Mouse (Mus musculus): ENCODE measurements around the gene Tcstv1. TPM values are rescaled to one million over a fixed set of nuclear protein-coding genes. Genes with fewer than 3 reads are reported as not detected.

Tcstv1 gene
- total RNA-seq (2023): not detected

DNA sequence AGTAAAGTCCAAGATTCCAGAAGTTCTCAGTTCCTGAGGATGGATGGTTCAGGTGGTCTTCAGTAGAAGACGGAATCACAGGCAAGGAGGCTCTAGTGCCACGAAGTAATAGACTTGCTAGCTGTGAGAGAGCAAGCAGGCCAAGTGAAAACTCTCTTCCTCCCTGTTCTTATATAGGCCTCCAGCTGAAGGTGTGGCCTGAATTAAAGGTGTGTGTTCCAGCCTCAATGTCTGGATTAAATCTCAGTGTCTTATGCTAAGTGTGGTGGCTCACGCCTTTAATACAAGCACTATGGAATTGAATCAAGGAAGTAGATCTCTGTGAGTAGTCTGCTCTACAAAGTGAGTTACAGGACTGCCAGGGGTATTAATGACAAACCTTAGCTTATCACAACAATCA is at the start of gene Tcstv1:
TSS of gene Tcstv1 (minus strand) at position 101 of the 400 bp plus-strand sequence.

DNA sequence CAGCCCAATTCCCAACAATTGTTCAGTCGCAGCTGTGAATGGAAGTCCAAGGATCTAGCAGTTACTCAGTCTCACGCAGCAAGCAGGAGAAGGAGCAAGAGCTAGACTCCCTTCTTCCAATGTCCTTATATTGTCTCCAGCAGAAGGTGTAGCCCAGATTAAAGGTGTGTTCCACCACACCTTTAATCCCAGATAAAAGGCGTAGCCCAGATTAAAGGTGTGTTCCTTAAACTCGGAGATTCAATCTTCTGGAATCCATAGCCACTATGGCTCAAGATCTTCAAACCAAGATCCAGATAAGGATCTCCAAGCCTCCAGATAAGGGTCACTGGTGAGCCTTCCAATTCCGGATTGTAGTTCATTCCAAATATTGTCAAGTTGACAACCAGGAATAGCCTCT is 34.6 kb upstream of the Tcstv1 start, which contains the start of gene Gm21761:
TSS of gene Gm21761 (minus strand) at position 101 of the 400 bp plus-strand sequence.

Other genes with a start within 250 kb of the Tcstv1 start
- gene Hmgcs1, start 204.4 kb downstream of the Tcstv1 start, total RNA-seq (2023): 52.6 TPM
- 1.2 TPM for gene Nim1k, start 138.9 kb downstream of the Tcstv1 start, total RNA-seq (2023)
- gene Zfp131, start 103.9 kb downstream of the Tcstv1 start, total RNA-seq (2023): 62.9 TPM
- not detected for gene AF067063, start 64.6 kb downstream of the Tcstv1 start, total RNA-seq (2023)
- not detected for gene D13Ertd608e, start 58.8 kb downstream of the Tcstv1 start, total RNA-seq (2023)
- not detected for gene Gm21761, start 34.5 kb upstream of the Tcstv1 start, total RNA-seq (2023)
- gene B020031M17Rik, start 56.0 kb upstream of the Tcstv1 start, total RNA-seq (2023): not detected
- gene Gm36079, start 132.2 kb upstream of the Tcstv1 start, total RNA-seq (2023): not detected
- gene Gm21188, start 157.4 kb upstream of the Tcstv1 start, total RNA-seq (2023): not detected
- gene Gm20767, start 245.5 kb upstream of the Tcstv1 start, total RNA-seq (2023): not detected

Measured in CD4-positive naive resting alpha-beta T cell, adult 57 days (primary cell).